Mouse (Mus musculus) lung, postnatal 0 days (tissue): ENCODE data around the gene Grin2b.

ENCODE experiments used
- CTCF ChIP-seq: IDR thresholded peaks from 2 replicates; pipeline ENCODE4 v1.5.1; 2016; ENCODE audit warnings: antibody characterized with exemption, mild to moderate bottlenecking
- EP300 ChIP-seq: IDR thresholded peaks from 2 replicates; pipeline ENCODE4 v1.6.1; 2016; ENCODE audit warnings: antibody characterized with exemption, mild to moderate bottlenecking, control low read depth

- no peak for TF ChIP-seq CTCF
- TF ChIP-seq EP300: no peak
Measured at GRCm38 (mm10) chr6:136046091-136046490, 127.2 kb downstream of the Grin2b start.
